Mouse (Mus musculus): ENCODE data around the gene St6galnac5.
A peak's percentile ranks its signal among the peaks of the same experiment; 100 is the strongest.

- peak; percentile 61 for TF ChIP-seq CTCF (IDR thresholded peaks at IDR 0.05; ENCODE audit: low read depth, low read length)
- no peak for TF ChIP-seq POLR2A (IDR thresholded peaks at IDR 0.05; ENCODE audit: extremely low read depth, insufficient read depth, low read length)
Observed at GRCm38 (mm10) chr3:152799738-152800431, 182.2 kb downstream of the St6galnac5 start.

All from liver, adult 2 months (tissue).